Mouse (Mus musculus): ENCODE measurements around the gene Erbb2. TPM values are rescaled to one million over a fixed set of nuclear protein-coding genes. Genes with fewer than 3 reads are reported as not detected.

Erbb2 gene
- total and polyA plus RNA-seq, 2 experiments from 2014 or later, result 3.7 to 4.9 TPM

- H3K4me1 ChIP-seq (ENCODE audit: insufficient read depth), result no peaks in the 10 kb centered on the region
- H3K36me3 ChIP-seq (ENCODE audit: insufficient read depth), result no peaks in the 10 kb centered on the region
- TF ChIP-seq CTCF (IDR thresholded peaks at IDR 0.05; ENCODE audit: low read depth), result no peak
- H3K27me3 ChIP-seq (ENCODE audit: insufficient read depth, low read length), result peaks cover 23% of the 10 kb centered on the region
- H3K4me3 ChIP-seq (ENCODE audit: low read depth, low read length), result no peak overlapping the region
- no peak for ATAC-seq
- 40% methylated on average over 2 of the region's 2 CpGs for WGBS
- no peak for DNase-seq
- no peaks in the 10 kb centered on the region for H3K9me3 ChIP-seq (ENCODE audit: low read length)
- H3K27ac ChIP-seq (ENCODE audit: low read depth, low read length), result no peak overlapping the region
- H3K9ac ChIP-seq, result no peak overlapping the region
- H3K4me2 ChIP-seq (ENCODE audit: low read depth), result no peak overlapping the region
Observed at GRCm38 (mm10) chr11:98414162-98414561, 1.9 kb downstream of the Erbb2 start.

- Histone ChIP-seq H3K36me3 (ENCODE audit: insufficient read depth) (no peaks in the 10 kb centered on the region), H3K27me3 (ENCODE audit: insufficient read depth, low read length) (peaks cover 9% of the 10 kb centered on the region; the same call in 1 of the 2 replicates), H3K9me3 (ENCODE audit: low read length) (no peaks in the 10 kb centered on the region), H3K4me3 (ENCODE audit: low read depth, low read length) (no peak overlapping the region), H3K9ac (no peak overlapping the region), H3K27ac (ENCODE audit: low read depth, low read length) (no peak overlapping the region), H3K4me1 (ENCODE audit: insufficient read depth) (no peaks in the 10 kb centered on the region), H3K4me2 (ENCODE audit: low read depth) (no peak overlapping the region)
- no peak for ATAC-seq
- whole genome bisulfite sequencing, result 71% methylated on average over 1 of the region's 1 CpGs
- TF ChIP-seq CTCF (IDR thresholded peaks at IDR 0.05; ENCODE audit: low read depth), result no peak
- no peak for DNase-seq
Observed at GRCm38 (mm10) chr11:98417074-98417473, 4.8 kb downstream of the Erbb2 start.

- Histone ChIP-seq H3K36me3 (ENCODE audit: insufficient read depth) (no peaks in the 10 kb centered on the region), H3K9ac (no peak overlapping the region), H3K4me2 (ENCODE audit: low read depth) (no peak overlapping the region), H3K4me3 (ENCODE audit: low read depth, low read length) (no peak overlapping the region), H3K27me3 (ENCODE audit: insufficient read depth, low read length) (no peaks in the 10 kb centered on the region), H3K9me3 (ENCODE audit: low read length) (no peaks in the 10 kb centered on the region), H3K27ac (ENCODE audit: low read depth, low read length) (no peak overlapping the region), H3K4me1 (ENCODE audit: insufficient read depth) (no peaks in the 10 kb centered on the region)
- no peak for TF ChIP-seq CTCF (IDR thresholded peaks at IDR 0.05; ENCODE audit: low read depth)
- DNase-seq, result no peak
- WGBS, result 72% methylated on average over 6 of the region's 6 CpGs
- no peak for ATAC-seq
Observed at GRCm38 (mm10) chr11:98418273-98418672, 6.0 kb downstream of the Erbb2 start.

- Histone ChIP-seq H3K9ac (no peak overlapping the region), H3K27me3 (ENCODE audit: insufficient read depth, low read length) (no peaks in the 10 kb centered on the region), H3K27ac (ENCODE audit: low read depth, low read length) (no peak overlapping the region), H3K4me3 (ENCODE audit: low read depth, low read length) (no peak overlapping the region), H3K9me3 (ENCODE audit: low read length) (no peaks in the 10 kb centered on the region), H3K36me3 (ENCODE audit: insufficient read depth) (no peaks in the 10 kb centered on the region), H3K4me1 (ENCODE audit: insufficient read depth) (no peaks in the 10 kb centered on the region), H3K4me2 (ENCODE audit: low read depth) (no peak overlapping the region)
- 81% methylated on average over 10 of the region's 10 CpGs for whole genome bisulfite sequencing
- DNase-seq (no peak), ATAC-seq (no peak)
- no peak for TF ChIP-seq CTCF (IDR thresholded peaks at IDR 0.05; ENCODE audit: low read depth)
Observed at GRCm38 (mm10) chr11:98418939-98419547, 6.8 kb downstream of the Erbb2 start.

- no peak for TF ChIP-seq CTCF (IDR thresholded peaks at IDR 0.05; ENCODE audit: low read depth)
- no peaks in the 10 kb centered on the region for H3K9me3 ChIP-seq (ENCODE audit: low read length)
- H3K36me3 ChIP-seq (ENCODE audit: insufficient read depth), result no peaks in the 10 kb centered on the region
- no peak for DNase-seq
- H3K4me1 ChIP-seq (ENCODE audit: insufficient read depth), result no peaks in the 10 kb centered on the region
- H3K4me2 ChIP-seq (ENCODE audit: low read depth), result no peak overlapping the region
- no peak overlapping the region for H3K4me3 ChIP-seq (ENCODE audit: low read depth, low read length)
- no peak for ATAC-seq
- no peak overlapping the region for H3K27ac ChIP-seq (ENCODE audit: low read depth, low read length)
- 96% methylated on average over 7 of the region's 7 CpGs for WGBS
- no peak overlapping the region for H3K9ac ChIP-seq
- H3K27me3 ChIP-seq (ENCODE audit: insufficient read depth, low read length), result no peaks in the 10 kb centered on the region
Observed at GRCm38 (mm10) chr11:98426592-98426991, 14.3 kb downstream of the Erbb2 start.

GRCm38 (mm10) chr11:98428436-98428835 lies 16.2 kb downstream of the Erbb2 start:
- Histone ChIP-seq H3K4me2 (ENCODE audit: low read depth) (no peak overlapping the region), H3K27ac (ENCODE audit: low read depth, low read length) (no peak overlapping the region), H3K27me3 (ENCODE audit: insufficient read depth, low read length) (no peaks in the 10 kb centered on the region), H3K36me3 (ENCODE audit: insufficient read depth) (no peaks in the 10 kb centered on the region), H3K4me1 (ENCODE audit: insufficient read depth) (no peaks in the 10 kb centered on the region), H3K9ac (no peak overlapping the region), H3K4me3 (ENCODE audit: low read depth, low read length) (no peak overlapping the region), H3K9me3 (ENCODE audit: low read length) (no peaks in the 10 kb centered on the region)
- TF ChIP-seq CTCF (IDR thresholded peaks at IDR 0.05; ENCODE audit: low read depth), result no peak
- DNase-seq (no peak), ATAC-seq (no peak)
- 65% methylated on average over 5 of the region's 5 CpGs for WGBS

- no peak for ATAC-seq
- Histone ChIP-seq H3K4me3 (ENCODE audit: low read depth, low read length) (no peak overlapping the region), H3K36me3 (ENCODE audit: insufficient read depth) (peaks cover 5% of the 10 kb centered on the region; the same call in 1 of the 2 replicates), H3K27ac (ENCODE audit: low read depth, low read length) (no peak overlapping the region), H3K9ac (no peak overlapping the region), H3K4me2 (ENCODE audit: low read depth) (no peak overlapping the region), H3K27me3 (ENCODE audit: insufficient read depth, low read length) (no peaks in the 10 kb centered on the region), H3K4me1 (ENCODE audit: insufficient read depth) (no peaks in the 10 kb centered on the region), H3K9me3 (ENCODE audit: low read length) (no peaks in the 10 kb centered on the region)
- 79% methylated on average over 9 of the region's 9 CpGs for WGBS
- TF ChIP-seq CTCF (IDR thresholded peaks at IDR 0.05; ENCODE audit: low read depth), result no peak
- no peak for DNase-seq
Observed at GRCm38 (mm10) chr11:98431743-98432502, 19.7 kb downstream of the Erbb2 start.
